Mouse (Mus musculus): ENCODE measurements around the gene Dcaf1.

- TF ChIP-seq MAX (IDR thresholded peaks at IDR 0.05) (no peak), CTCF (IDR thresholded peaks at IDR 0.05; ENCODE audit: control insufficient read depth, insufficient read depth, insufficient read length) (no peak), USF1 (IDR thresholded peaks at IDR 0.05; ENCODE audit: low read depth) (no peak), MYOD1 (IDR thresholded peaks at IDR 0.05; ENCODE audit: control insufficient read depth, insufficient read length, low read depth) (no peak)
Measured at GRCm38 (mm10) chr9:106876666-106877065, 55.0 kb downstream of the Dcaf1 start.
